17 mouse cellular contexts compared by ENCODE assay signal in genomic region chr9:63420396-63420795, GRCm38 (mm10). TPM values are rescaled to one million over a fixed set of nuclear protein-coding genes. Genes with fewer than 3 reads are reported as not detected.
DNase-seq lines count a peak whose midpoint lies in the region; ATAC-seq lines count a peak whose summit lies in the region.
"Had no signal": no experiment of that assay in that cellular context is flagged by ENCODE, and none has a peak within 500 bp of the region (broad histone marks: within the 10 kb centered on the region; RNA-seq: fewer than 3 reads in every experiment).

No protein-coding gene starts in this region.

- H3K4me1 ChIP-seq in forebrain, embryonic 12.5 days = peaks cover 11% of the 10 kb centered on the region
- H3K4me1 ChIP-seq in forebrain, embryonic 16.5 days (replicated peaks; ENCODE audit: control insufficient read depth, insufficient read depth, low read length) = peaks cover 3% of the 10 kb centered on the region; the same call in 1 of the 2 replicates
- H3K4me1 ChIP-seq in neural tube, embryonic 12.5 days = peaks cover 4% of the 10 kb centered on the region; the same call in 1 of the 2 replicates
- H3K4me1 ChIP-seq: heart, embryonic 12.5 days had no signal

- H3K27me3 ChIP-seq in forebrain, embryonic 12.5 days = peaks cover 3% of the 10 kb centered on the region; the same call in 1 of the 2 replicates
- H3K27me3 ChIP-seq in forebrain, embryonic 16.5 days (replicated peaks; ENCODE audit: control insufficient read depth, insufficient read depth, low read length) = no peaks in the 10 kb centered on the region
- no peaks in the 10 kb centered on the region for H3K27me3 ChIP-seq in neural tube, embryonic 12.5 days (replicated peaks)
- H3K27me3 ChIP-seq: heart, embryonic 12.5 days had no signal

- H3K4me3 ChIP-seq in forebrain, embryonic 12.5 days (replicated peaks) = no peak overlapping the region
- H3K4me3 ChIP-seq in forebrain, embryonic 16.5 days (replicated peaks; ENCODE audit: low read length) = no peak overlapping the region
- no peak overlapping the region for H3K4me3 ChIP-seq in neural tube, embryonic 12.5 days
- H3K4me3 ChIP-seq: heart, embryonic 12.5 days had no signal

- no peak overlapping the region for H3K27ac ChIP-seq in forebrain, embryonic 12.5 days
- no peak overlapping the region for H3K27ac ChIP-seq in forebrain, embryonic 16.5 days (ENCODE audit: low read length)
- no peak overlapping the region for H3K27ac ChIP-seq in neural tube, embryonic 12.5 days
- H3K27ac ChIP-seq: hindbrain, embryonic 14.5 days; macrophage had no signal

- H3K9ac ChIP-seq in forebrain, embryonic 12.5 days = no peak overlapping the region
- no peak overlapping the region for H3K9ac ChIP-seq in forebrain, embryonic 16.5 days (replicated peaks; ENCODE audit: low read depth, low read length)
- H3K9ac ChIP-seq in neural tube, embryonic 12.5 days = no peak overlapping the region
- H3K9ac ChIP-seq: heart, embryonic 12.5 days; hindbrain, embryonic 14.5 days; liver, postnatal 0 days had no signal

- no peaks in the 10 kb centered on the region for H3K36me3 ChIP-seq in forebrain, embryonic 12.5 days (replicated peaks)
- H3K36me3 ChIP-seq in forebrain, embryonic 16.5 days (ENCODE audit: control insufficient read depth, insufficient read depth) = no peaks in the 10 kb centered on the region
- no peaks in the 10 kb centered on the region for H3K36me3 ChIP-seq in neural tube, embryonic 12.5 days
- H3K36me3 ChIP-seq: heart, embryonic 12.5 days had no signal

- 6% methylated on average over 6 of the region's 6 CpGs for WGBS in forebrain, embryonic 12.5 days
- WGBS in forebrain, embryonic 16.5 days = 8% methylated on average over 6 of the region's 6 CpGs
- WGBS in neural tube, embryonic 12.5 days = 12% methylated on average over 6 of the region's 6 CpGs

- no peaks in the 10 kb centered on the region for H3K9me3 ChIP-seq in forebrain, embryonic 12.5 days
- H3K9me3 ChIP-seq in forebrain, embryonic 16.5 days (ENCODE audit: control insufficient read depth, low read length) = no peaks in the 10 kb centered on the region
- H3K9me3 ChIP-seq in neural tube, embryonic 12.5 days = no peaks in the 10 kb centered on the region
- H3K9me3 ChIP-seq: heart, embryonic 12.5 days had no signal

- no peak overlapping the region for H3K4me2 ChIP-seq in forebrain, embryonic 12.5 days
- no peak overlapping the region for H3K4me2 ChIP-seq in forebrain, embryonic 16.5 days (ENCODE audit: low read length)
- H3K4me2 ChIP-seq in neural tube, embryonic 12.5 days (replicated peaks) = 0 out of 2 replicates have a peak overlapping the region, but pooled peaks have one; percentile 0
- H3K4me2 ChIP-seq: heart, embryonic 12.5 days; hindbrain, embryonic 14.5 days had no signal

- DNase-seq in neural tube, embryonic 10.5 days (ENCODE audit: extremely low spot score, low spot score) = no peak
- peak; percentile 6 to 41 for DNase-seq in cerebellum, postnatal 14 days
- DNase-seq in kidney, adult 11 months = no peak
- DNase-seq in layer of hippocampus, adult 18-20 months (ENCODE audit: low spot score in 2 of 2) = no peak
- no peak for DNase-seq in ovary, adult 18-20 months (ENCODE audit: low spot score)
- DNase-seq: adrenal gland, postnatal 10 days; gastrocnemius, postnatal 25 days; kidney, adult 8-10 months; liver, postnatal 0 days; right cerebral cortex, postnatal 4 days; thymus, adult 2 months had no signal

- 0 out of 2 replicates have a peak, but pooled peaks have one; percentile 27 for ATAC-seq in forebrain, embryonic 12.5 days (ENCODE audit: low FRiP score)
- no peak for ATAC-seq in forebrain, embryonic 16.5 days
- no peak for ATAC-seq in neural tube, embryonic 12.5 days (ENCODE audit: low FRiP score, low read depth)
- ATAC-seq: liver, postnatal 0 days had no signal

RNA-seq across cellular contexts. Expression of gene 2300009A05Rik, which starts 21.4 kb away (rescaled TPM):
- 51.2 and 53.4 TPM in 2 replicates for polyA plus RNA-seq in forebrain, embryonic 12.5 days (2016; fragmentation: Nextera tagmentation; extraction: Ambion mirVana)
- 61.8 and 63.5 TPM in 2 replicates for polyA plus RNA-seq in forebrain, embryonic 16.5 days (2015; fragmentation: Nextera tagmentation; extraction: Ambion mirVana)
- polyA plus RNA-seq in neural tube, embryonic 12.5 days (2016; fragmentation: Nextera tagmentation; extraction: Ambion mirVana) = 54.9 and 65.9 TPM in 2 replicates
- total RNA-seq in layer of hippocampus, adult 18-20 months (2021) = 10 to 100 TPM; 24.6 to 30.0 TPM

RNA-seq across cellular contexts. Expression of gene Map2k5, which starts 42.7 kb away (rescaled TPM):
- 37.4 TPM in 2 replicates for polyA plus RNA-seq in forebrain, embryonic 12.5 days (2016; fragmentation: Nextera tagmentation; extraction: Ambion mirVana)
- polyA plus RNA-seq in forebrain, embryonic 16.5 days (2015; fragmentation: Nextera tagmentation; extraction: Ambion mirVana) = 39.9 and 45.6 TPM in 2 replicates
- 45.0 and 45.9 TPM in 2 replicates for polyA plus RNA-seq in neural tube, embryonic 12.5 days (2016; fragmentation: Nextera tagmentation; extraction: Ambion mirVana)
- 10 to 100 TPM; 29.9 to 32.7 TPM for total RNA-seq in layer of hippocampus, adult 18-20 months (2021)

Comparison
In these comparisons a context has a peak if more than half of its experiments do, and no peak if none do; other contexts are left out.
1. DNase-seq: peak in cerebellum, postnatal 14 days (2 of 2); none in neural tube, embryonic 10.5 days (single experiment), kidney, adult 11 months (single experiment), layer of hippocampus, adult 18-20 months (0 of 2) and ovary, adult 18-20 months (single experiment).